Mouse (Mus musculus) midbrain, embryonic 15.5 days (tissue): ENCODE results near the gene Gatc. TPM values are rescaled to one million over a fixed set of nuclear protein-coding genes. Genes with fewer than 3 reads are reported as not detected.
A peak's percentile ranks its signal among the peaks of the same experiment; 100 is the strongest.
"Not testable (repeated sequence)": the region's sequence is repeated elsewhere in the genome, so short reads cannot be mapped to it uniquely, and the experiment has no call there.

Experiments used
- ATAC-seq: fragments of 200-750 bp; cut with Nextera tagmentation; replicated peaks from 2 replicates; pipeline ENCODE4 v1.8.0; 2017; ENCODE audit warnings: moderate TSS enrichment
- H3K27ac ChIP-seq: fragments of 300-500 bp; sonication (generic); 2 replicates; pipeline ENCODE4 v1.5.1; 2015; ENCODE audit warnings: mild to moderate bottlenecking, inconsistent platforms
- H3K27me3 ChIP-seq: fragments of 300-500 bp; sonication (generic); replicated peaks from 2 replicates; pipeline ENCODE4 v1.6.1; 2015; ENCODE audit warnings: inconsistent platforms
- H3K36me3 ChIP-seq: fragments of 300-500 bp; sonication (generic); replicated peaks from 2 replicates; pipeline ENCODE4 v1.6.1; 2015; ENCODE audit warnings: inconsistent platforms
- H3K4me1 ChIP-seq: fragments of 300-500 bp; sonication (generic); 2 replicates; pipeline ENCODE4 v1.6.1; 2015; ENCODE audit warnings: inconsistent platforms
- H3K4me2 ChIP-seq: fragments of 300-500 bp; sonication (generic); 2 replicates; pipeline ENCODE4 v1.6.1; 2015; ENCODE audit warnings: inconsistent platforms, mild to moderate bottlenecking, moderate library complexity
- H3K4me3 ChIP-seq: fragments of 300-500 bp; sonication (generic); 2 replicates; pipeline ENCODE4 v1.5.1; 2015; ENCODE audit warnings: mild to moderate bottlenecking, inconsistent platforms
- H3K9ac ChIP-seq: fragments of 300-500 bp; sonication (generic); 2 replicates; pipeline ENCODE4 v1.6.1; 2015; ENCODE audit warnings: mild to moderate bottlenecking, inconsistent platforms
- H3K9me3 ChIP-seq: fragments of 300-500 bp; sonication (generic); 2 replicates; pipeline ENCODE4 v1.6.1; 2016; ENCODE audit warnings: inconsistent platforms
- WGBS: fragments of 180-500 bp; shearing (Covaris S2); methylation state at CpG from one replicate; pipeline ENCODE4 v1.1.7; 2015; ENCODE audit warnings: mixed read lengths; 5-methylcytosine and 5-hydroxymethylcytosine counted together
- polyA plus RNA-seq: library from polyadenylated mRNA; unstranded; fragments of >200 nt; fragmentation: Nextera tagmentation; extraction: Ambion mirVana; gene quantifications from 2 replicates; pipeline ENCODE4 v1.2.1, GENCODE M21; 2015

The Gatc gene
- polyA plus RNA-seq, 1 experiment from 2014 or later = 39.4 TPM

DNA sequence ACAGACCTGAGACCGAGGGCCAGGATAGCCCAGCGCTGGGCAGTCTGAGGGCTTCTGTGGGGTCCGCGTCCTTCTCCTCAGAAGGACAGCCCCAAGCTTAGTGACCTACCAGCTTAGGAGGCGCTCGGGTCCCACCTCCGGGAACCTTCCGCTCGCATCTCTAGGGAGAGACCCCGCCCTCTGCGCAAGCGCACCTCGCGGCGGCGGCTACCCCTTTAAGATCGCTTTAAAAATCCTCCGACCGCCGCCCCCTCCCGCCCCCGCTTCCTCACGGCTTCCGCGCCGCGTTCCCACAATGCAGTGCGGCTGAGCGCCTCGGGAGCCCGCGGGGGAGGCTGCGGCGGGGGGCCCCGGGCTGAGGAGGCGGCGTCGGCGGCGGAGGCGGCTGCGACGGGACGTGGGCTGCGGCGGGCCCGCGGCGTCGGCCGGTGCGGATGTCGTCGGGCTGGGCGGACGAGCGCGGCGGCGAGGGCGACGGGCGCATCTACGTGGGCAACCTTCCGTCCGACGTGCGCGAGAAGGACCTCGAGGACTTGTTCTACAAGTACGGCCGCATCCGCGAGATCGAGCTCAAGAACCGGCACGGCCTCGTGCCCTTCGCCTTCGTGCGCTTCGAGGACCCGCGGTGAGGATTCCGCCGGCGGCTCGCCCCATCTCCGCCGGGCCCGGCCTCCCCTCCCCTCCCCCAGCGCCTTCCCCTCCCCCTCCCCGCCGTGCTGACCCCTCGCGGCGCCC is 13.9 kb downstream of the Gatc start, which contains the start of gene Srsf9:
TSS of gene Srsf9 (plus strand) at position 303 of the 735 bp plus-strand sequence.
- H3K27ac ChIP-seq = peak within 1 kb of the TSS; percentile 91
- no peaks in the 10 kb centered on the region for H3K27me3 ChIP-seq
- ATAC-seq = peak; percentile 92
- WGBS = under 1% methylated on average over 86 of the region's 97 CpGs
- no peaks in the 10 kb centered on the region for H3K9me3 ChIP-seq
- H3K4me3 ChIP-seq = peak within 1 kb of the TSS; percentile 96
- H3K4me2 ChIP-seq = peak within 1 kb of the TSS; percentile 88
- peaks cover 22% of the 10 kb centered on the region for H3K36me3 ChIP-seq
- peaks cover 33% of the 10 kb centered on the region for H3K4me1 ChIP-seq
- peak within 1 kb of the TSS; percentile 94 for H3K9ac ChIP-seq

DNA sequence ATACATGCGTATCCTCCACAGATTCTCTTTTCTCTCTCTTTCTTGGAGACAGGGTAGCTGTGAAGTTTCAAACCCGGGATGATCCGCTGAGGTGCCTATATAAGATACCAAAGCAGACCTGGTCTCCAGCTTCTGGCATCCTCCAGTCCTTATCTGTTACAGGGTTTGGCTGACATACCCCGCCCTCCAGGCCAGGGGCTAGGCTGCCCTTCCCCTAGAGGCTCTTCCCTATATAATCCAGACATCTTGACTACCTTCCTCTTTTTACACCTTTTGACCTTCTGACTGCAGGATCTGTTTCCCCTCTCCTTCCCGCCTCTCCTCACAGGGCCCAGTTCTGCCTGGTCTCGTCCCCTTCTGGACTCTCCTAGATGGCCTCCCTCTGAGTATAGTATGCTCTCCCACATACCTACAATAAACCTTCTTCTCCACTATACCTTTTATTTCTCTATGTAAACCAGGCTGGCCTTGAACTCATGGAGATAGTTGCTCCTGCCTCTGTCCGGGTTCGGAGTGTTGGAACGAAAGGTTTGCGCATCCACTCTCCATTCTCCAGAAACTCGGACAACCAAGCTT is 14.6 kb downstream of the Gatc start:
- H3K4me2 ChIP-seq = peak overlapping the region; percentile 88
- H3K9ac ChIP-seq = peak overlapping the region; percentile 94
- 30% methylated on average over 11 of the region's 11 CpGs for WGBS
- H3K36me3 ChIP-seq = peaks cover 15% of the 10 kb centered on the region
- H3K9me3 ChIP-seq = no peaks in the 10 kb centered on the region
- peak overlapping the region; percentile 96 for H3K4me3 ChIP-seq
- peak; percentile 63 for ATAC-seq
- peak overlapping the region; percentile 91 for H3K27ac ChIP-seq
- H3K27me3 ChIP-seq = no peaks in the 10 kb centered on the region
- H3K4me1 ChIP-seq = peaks cover 33% of the 10 kb centered on the region

DNA sequence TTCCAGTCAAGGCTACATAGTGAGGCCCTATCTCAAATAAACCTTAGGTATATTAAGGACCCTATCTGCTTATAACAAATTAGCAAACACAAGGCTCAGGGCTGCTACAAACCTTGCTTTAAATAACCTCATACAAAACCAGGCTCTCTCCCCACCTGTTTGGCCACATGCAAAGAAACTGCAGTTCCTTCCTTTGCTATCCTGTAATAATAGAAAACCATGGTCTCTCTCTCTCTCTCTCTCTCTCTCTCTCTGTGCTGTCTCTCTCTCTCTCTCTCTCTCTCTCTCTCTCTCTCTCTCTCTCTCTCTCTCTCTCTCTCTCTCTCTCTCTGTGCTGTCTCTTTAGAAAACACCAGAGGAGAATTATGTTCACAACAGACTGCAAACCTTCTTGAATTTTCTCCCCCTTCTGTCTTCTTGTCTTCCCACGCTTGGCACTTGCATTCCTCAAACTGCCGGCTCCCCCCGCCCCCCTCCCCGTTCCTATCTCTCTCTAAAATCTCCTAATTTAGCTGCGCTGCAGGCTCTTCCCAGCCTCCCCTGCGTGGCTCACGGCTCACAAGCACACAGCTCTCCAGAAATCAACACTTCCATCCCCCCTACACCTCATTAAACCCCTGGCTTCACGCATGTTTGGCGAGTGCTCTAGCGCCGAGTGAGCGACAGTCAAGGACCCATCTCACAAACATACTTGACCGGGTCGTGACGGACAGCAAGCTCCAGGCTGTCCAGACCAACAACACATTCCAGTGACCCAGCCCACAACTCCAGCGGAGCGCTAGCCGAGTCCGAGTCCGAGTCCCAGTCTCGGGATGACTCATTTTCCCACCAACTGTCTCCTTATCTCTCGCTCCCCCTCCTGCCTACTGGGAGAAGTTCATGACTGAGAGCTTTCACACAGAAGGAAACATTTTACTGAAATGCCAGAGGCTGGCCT is 21.7 kb downstream of the Gatc start:
- Histone ChIP-seq H3K27me3 (no peaks in the 10 kb centered on the region), H3K4me3 (peak overlapping the region; percentile 34), H3K4me2 (peak overlapping the region; percentile 66), H3K9me3 (no peaks in the 10 kb centered on the region), H3K9ac (peak overlapping the region; percentile 28; the same call in 1 of the 2 replicates), H3K4me1 (peaks cover 32% of the 10 kb centered on the region), H3K36me3 (no peaks in the 10 kb centered on the region), H3K27ac (peak overlapping the region; percentile 61)
- ATAC-seq = peak; percentile 70
- WGBS = under 1% methylated on average over 22 of the region's 22 CpGs

DNA sequence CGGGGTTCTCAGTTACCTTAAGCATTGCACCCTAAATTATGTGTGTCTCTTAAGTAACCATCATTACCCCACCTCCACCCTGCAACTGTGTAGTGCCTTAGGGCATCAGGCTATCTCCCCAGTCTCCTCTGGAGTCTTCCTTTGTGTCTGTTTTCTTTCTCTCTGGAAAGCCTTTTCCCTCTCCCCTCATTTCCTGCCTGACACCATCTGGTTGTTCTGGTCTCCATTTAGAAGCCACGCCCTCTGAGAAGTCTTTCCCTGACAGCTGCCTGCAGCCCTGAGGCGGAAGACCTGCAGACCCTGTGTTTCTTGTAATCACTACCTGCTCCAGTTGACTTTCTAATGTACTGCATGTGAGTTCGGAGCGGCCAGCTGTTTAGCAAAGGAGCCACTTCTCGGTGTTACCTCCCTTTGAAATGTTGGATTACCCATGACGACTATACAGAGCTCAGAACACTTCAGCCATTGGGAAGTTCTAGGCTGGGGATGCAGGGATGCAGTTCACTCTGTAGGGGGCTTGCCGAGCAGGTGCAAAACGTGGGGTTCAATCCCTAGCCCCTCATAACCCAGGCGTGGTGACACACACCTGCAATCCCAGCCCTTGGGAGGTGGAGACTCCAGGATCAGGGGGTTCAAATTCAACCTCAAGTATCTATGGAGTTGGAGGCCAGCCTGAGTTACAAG is 23.2 kb downstream of the Gatc start:
- Histone ChIP-seq H3K27me3 (no peaks in the 10 kb centered on the region), H3K9me3 (no peaks in the 10 kb centered on the region), H3K4me3 (no peak overlapping the region), H3K4me2 (no peak overlapping the region), H3K4me1 (peaks cover 32% of the 10 kb centered on the region), H3K27ac (peak overlapping the region; percentile 67), H3K36me3 (no peaks in the 10 kb centered on the region), H3K9ac (no peak overlapping the region)
- ATAC-seq = 0 out of 2 replicates have a peak, but pooled peaks have one; percentile 25
- WGBS = 8% methylated on average over 10 of the region's 10 CpGs

DNA sequence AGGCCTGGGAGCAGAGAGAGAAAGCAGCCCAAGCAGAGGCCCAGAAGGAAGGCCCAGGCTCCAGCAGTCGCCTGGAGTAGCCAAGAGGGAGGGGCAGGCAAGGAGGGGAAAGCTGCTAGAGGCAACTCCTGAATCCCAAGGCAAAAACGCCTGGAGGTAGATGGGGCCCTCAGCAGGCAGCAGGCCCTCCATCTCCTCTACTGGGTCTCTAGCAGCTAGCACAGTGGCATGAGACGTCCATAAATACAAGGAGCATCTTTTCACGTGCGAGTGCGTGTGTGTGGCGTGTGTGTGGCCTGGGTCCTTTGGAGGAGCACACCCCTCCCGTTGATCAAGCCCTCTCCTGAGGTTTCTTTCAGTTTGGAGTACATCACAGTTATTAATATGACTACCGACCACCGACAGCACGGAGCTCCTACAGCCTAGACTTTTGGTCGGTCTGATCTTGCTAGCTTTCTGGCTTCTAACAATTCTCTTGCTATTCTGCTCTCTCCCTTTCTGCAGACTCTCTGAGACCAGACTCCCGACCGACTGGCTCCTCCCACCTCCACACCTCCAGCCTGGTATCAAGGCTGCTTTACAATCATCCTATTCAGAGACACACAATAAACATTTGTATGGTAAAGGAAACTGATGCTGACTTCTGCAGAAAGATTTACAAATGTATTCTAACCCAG is 23.9 kb downstream of the Gatc start:
- ATAC-seq = no peak
- Histone ChIP-seq H3K36me3 (no peaks in the 10 kb centered on the region), H3K4me3 (no peak overlapping the region), H3K27me3 (no peaks in the 10 kb centered on the region), H3K27ac (peak overlapping the region; percentile 67), H3K9ac (no peak overlapping the region), H3K9me3 (no peaks in the 10 kb centered on the region), H3K4me1 (peaks cover 32% of the 10 kb centered on the region), H3K4me2 (0 out of 2 replicates have a peak overlapping the region, but pooled peaks have one; percentile 4)
- 3% methylated on average over 14 of the region's 14 CpGs for WGBS

DNA sequence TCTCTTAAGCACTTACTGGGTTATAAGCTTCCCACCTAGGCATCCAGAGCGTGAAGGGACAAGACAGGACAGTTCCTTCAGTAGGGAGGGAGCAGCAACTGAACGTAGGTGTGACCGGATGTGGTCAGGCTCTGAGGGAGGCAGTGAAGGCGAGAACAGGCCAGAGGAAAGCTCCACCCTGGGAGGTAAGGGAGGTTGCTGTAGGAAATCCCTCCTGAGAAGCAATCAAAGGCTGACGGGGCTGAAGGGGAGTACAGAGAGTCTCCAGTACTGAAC is 27.4 kb downstream of the Gatc start:
- no peak for ATAC-seq

DNA sequence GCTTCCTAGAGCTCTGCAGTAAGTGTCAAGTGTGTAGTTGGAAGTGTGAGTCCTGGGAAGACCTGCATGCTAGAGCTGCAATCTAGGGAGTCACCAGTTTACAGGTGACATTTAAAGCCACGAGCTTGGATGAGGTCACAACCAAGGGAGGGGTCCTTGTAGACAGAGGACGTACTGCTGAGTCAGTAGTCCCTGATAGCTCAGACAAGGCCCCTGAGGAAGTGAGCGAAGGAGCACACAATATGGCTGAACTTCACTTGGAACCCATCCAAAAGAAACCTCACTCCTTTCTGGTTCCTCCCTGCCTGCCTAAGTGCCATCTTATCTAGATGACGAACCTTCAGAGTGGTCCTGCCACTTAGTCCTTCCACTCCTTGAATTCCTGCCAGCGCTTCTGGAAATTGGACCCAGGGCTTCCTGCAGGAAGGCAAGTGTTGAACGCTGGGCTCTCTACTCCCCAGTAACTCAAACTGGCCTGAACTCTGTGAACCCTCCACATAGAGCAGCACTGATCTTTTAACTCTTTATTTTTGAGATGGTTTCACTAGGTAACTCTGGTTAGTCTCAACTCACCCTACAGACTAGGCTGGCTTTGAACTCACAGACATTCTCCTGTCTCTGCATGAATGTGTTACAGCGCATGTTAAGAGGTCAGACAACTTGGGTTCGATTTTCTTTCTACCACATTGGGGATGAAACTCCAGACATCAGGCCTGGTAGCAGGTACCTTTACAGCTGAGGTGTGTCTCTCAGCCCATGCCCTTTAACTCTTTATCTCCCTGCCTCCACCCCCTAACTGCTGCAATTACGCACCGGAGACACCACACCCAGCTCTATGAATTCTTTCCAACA is 27.9 kb downstream of the Gatc start:
- Histone ChIP-seq H3K9me3 (no peaks in the 10 kb centered on the region), H3K9ac (no peak overlapping the region), H3K4me1 (peaks cover 17% of the 10 kb centered on the region), H3K4me2 (no peak overlapping the region), H3K36me3 (no peaks in the 10 kb centered on the region), H3K27ac (no peak overlapping the region), H3K27me3 (no peaks in the 10 kb centered on the region), H3K4me3 (no peak overlapping the region)
- WGBS = 81% methylated on average over 10 of the region's 10 CpGs
- ATAC-seq = no peak

More for the DNA sequence above, 27.4 kb downstream of the Gatc start:
- no peak overlapping the region for H3K4me2 ChIP-seq
- no peaks in the 10 kb centered on the region for H3K36me3 ChIP-seq
- no peaks in the 10 kb centered on the region for H3K27me3 ChIP-seq
- 37% methylated on average over 5 of the region's 5 CpGs for WGBS
- no peaks in the 10 kb centered on the region for H3K9me3 ChIP-seq
- H3K4me1 ChIP-seq = peaks cover 20% of the 10 kb centered on the region
- H3K4me3 ChIP-seq = no peak overlapping the region
- no peak overlapping the region for H3K9ac ChIP-seq
- no peak overlapping the region for H3K27ac ChIP-seq

DNA sequence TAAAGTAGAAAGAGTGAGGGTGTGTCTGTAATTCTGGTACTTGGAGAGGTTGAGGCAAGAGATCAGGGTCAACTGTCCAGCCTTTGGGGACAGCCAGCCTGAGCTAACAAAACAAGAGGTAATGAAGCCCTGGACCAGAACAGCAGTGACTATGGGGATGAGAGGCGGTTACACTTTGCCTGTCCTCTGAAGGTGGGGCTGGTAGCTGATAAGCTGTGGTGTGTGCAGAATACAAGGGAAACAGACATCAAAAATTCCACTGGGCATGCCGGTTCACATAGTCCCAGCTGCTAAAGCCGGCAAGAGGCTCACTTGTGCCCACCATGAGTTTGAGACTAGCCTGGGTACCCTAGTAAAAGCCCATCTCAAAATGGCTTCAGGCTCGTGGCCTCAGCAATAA is 28.6 kb downstream of the Gatc start:
- no peak overlapping the region for H3K4me2 ChIP-seq
- H3K4me1 ChIP-seq = peaks cover 10% of the 10 kb centered on the region
- no peak overlapping the region for H3K4me3 ChIP-seq
- no peaks in the 10 kb centered on the region for H3K27me3 ChIP-seq
- no peaks in the 10 kb centered on the region for H3K36me3 ChIP-seq
- H3K27ac ChIP-seq = no peak overlapping the region
- no peak overlapping the region for H3K9ac ChIP-seq
- WGBS = 84% methylated on average over 4 of the region's 4 CpGs
- ATAC-seq = no peak
- H3K9me3 ChIP-seq = no peaks in the 10 kb centered on the region

DNA sequence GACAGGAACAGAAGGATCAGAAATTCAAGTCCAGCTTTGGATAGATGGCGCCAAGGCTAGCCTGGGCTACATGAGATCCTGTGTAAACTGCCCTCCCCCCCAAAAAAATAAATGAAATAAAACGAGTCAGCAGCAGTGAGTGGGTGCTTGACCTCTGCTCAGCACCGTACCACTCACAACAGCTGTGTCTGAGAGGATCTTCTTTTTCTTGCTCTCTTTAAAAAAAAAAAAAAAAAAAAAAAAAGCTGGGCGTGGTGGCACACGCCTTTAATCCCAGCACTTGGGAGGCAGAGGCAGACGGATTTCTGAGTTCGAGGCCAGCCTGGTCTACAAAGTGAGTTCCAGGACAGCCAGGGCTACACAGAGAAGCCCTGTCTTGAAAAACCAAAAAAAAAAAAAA is 38.8 kb downstream of the Gatc start:
- 89% methylated on average over 7 of the region's 7 CpGs for WGBS
- H3K9me3 ChIP-seq, H3K27ac ChIP-seq, H3K9ac ChIP-seq, H3K36me3 ChIP-seq, H3K27me3 ChIP-seq, ATAC-seq: not testable (repeated sequence)
- Histone ChIP-seq H3K4me3 (0 out of 2 replicates have a peak overlapping the region, but pooled peaks have one; percentile 62), H3K4me1 (peaks cover 29% of the 10 kb centered on the region), H3K4me2 (peak overlapping the region; percentile 70)

DNA sequence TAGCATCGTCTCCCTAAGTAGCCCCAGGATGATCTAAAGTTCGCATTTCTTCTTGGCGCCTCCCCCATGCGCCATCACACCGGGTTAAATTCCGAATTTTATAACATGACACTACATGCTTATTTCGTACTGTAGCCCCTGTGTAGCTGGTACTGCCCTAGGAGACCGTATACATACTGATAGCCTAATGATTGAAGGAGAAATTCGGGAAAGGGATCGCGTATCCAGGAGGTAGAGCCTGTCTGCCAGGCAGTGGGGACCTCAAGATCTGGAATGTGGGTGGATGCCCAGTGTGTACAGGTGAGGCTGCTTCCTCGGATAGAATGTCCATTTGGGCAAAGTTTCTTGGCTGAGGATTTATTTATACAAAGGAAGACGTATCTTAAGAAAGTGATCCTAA is 39.4 kb downstream of the Gatc start:
- peak overlapping the region; percentile 62 for H3K4me3 ChIP-seq
- WGBS = 26% methylated on average over 13 of the region's 13 CpGs
- peaks cover 29% of the 10 kb centered on the region for H3K4me1 ChIP-seq
- peak overlapping the region; percentile 43 for H3K27ac ChIP-seq
- no peaks in the 10 kb centered on the region for H3K9me3 ChIP-seq
- H3K9ac ChIP-seq = peak overlapping the region; percentile 47
- H3K27me3 ChIP-seq = no peaks in the 10 kb centered on the region
- H3K36me3 ChIP-seq = peaks cover 8% of the 10 kb centered on the region; the same call in 1 of the 2 replicates
- peak overlapping the region; percentile 70 for H3K4me2 ChIP-seq
- ATAC-seq = no peak
